Mouse (Mus musculus) layer of hippocampus, adult 18-20 months (tissue): Measurements from ENCODE around the gene Cstf3. TPM values are rescaled to one million over a fixed set of nuclear protein-coding genes. Genes with fewer than 3 reads are reported as not detected.

Experiments used
- DNase-seq, 2 experiments: peaks; one replicate each; pipeline ENCODE4 v3.0.0; 2022; ENCODE audit warnings: low spot score in 2 of 2
- total RNA-seq, 2 experiments: library from RNA; stranded (reverse); gene quantifications; 2 replicates each; pipeline ENCODE4 v1.2.3; 2021

Gene Cstf3
- total RNA-seq, 2 experiments from 2014 or later = 39.0 to 42.8 TPM

- DNase-seq = no peak
These were observed 4.7 kb downstream of the Cstf3 start for GRCm38 (mm10) chr2:104595063-104595462.

GRCm38 (mm10) chr2:104603431-104603830, 13.1 kb downstream of the Cstf3 start:
- DNase-seq = no peak

GRCm38 (mm10) chr2:104604718-104605117, 14.4 kb downstream of the Cstf3 start:
- DNase-seq = no peak

GRCm38 (mm10) chr2:104605560-104605959, 15.2 kb downstream of the Cstf3 start:
- no peak for DNase-seq

- no peak for DNase-seq
These were observed 24.5 kb downstream of the Cstf3 start for GRCm38 (mm10) chr2:104614786-104615185.

- no peak for DNase-seq
These were observed 25.8 kb downstream of the Cstf3 start for GRCm38 (mm10) chr2:104615985-104616711.

GRCm38 (mm10) chr2:104658659-104659058, 68.3 kb downstream of the Cstf3 start:
- no peak for DNase-seq

GRCm38 (mm10) chr2:104663372-104664100, 73.2 kb downstream of the Cstf3 start:
- no peak for DNase-seq

- DNase-seq = no peak
These were observed 78.9 kb downstream of the Cstf3 start for GRCm38 (mm10) chr2:104669122-104669804.

GRCm38 (mm10) chr2:104671724-104672123, 81.4 kb downstream of the Cstf3 start:
- no peak for DNase-seq

GRCm38 (mm10) chr2:104677326-104677725, 87.0 kb downstream of the Cstf3 start:
- no peak for DNase-seq

- DNase-seq = no peak
These were observed 94.4 kb downstream of the Cstf3 start for GRCm38 (mm10) chr2:104684771-104685170.

GRCm38 (mm10) chr2:104685418-104685817, 95.1 kb downstream of the Cstf3 start:
- peak; percentile 60 to 85 for DNase-seq

- no peak for DNase-seq
These were observed 96.9 kb downstream of the Cstf3 start for GRCm38 (mm10) chr2:104687261-104687660.

GRCm38 (mm10) chr2:104688321-104688720, 98.0 kb downstream of the Cstf3 start:
- DNase-seq = no peak

- no peak for DNase-seq
These were observed 98.4 kb downstream of the Cstf3 start for GRCm38 (mm10) chr2:104688724-104689123.

- DNase-seq = no peak
These were observed 100.4 kb downstream of the Cstf3 start for GRCm38 (mm10) chr2:104690720-104691119.

GRCm38 (mm10) chr2:104692551-104692950, 102.2 kb downstream of the Cstf3 start:
- DNase-seq = no peak

GRCm38 (mm10) chr2:104699659-104700058, 109.3 kb downstream of the Cstf3 start:
- no peak for DNase-seq

- no peak for DNase-seq
These were observed 112.8 kb downstream of the Cstf3 start for GRCm38 (mm10) chr2:104703158-104703557.

- no peak for DNase-seq
These were observed 114.0 kb downstream of the Cstf3 start for GRCm38 (mm10) chr2:104704355-104704754.

GRCm38 (mm10) chr2:104709786-104710337, 119.5 kb downstream of the Cstf3 start:
- DNase-seq = no peak
